ENCODE assay signal across 18 mouse cellular contexts in the genomic region with DNA sequence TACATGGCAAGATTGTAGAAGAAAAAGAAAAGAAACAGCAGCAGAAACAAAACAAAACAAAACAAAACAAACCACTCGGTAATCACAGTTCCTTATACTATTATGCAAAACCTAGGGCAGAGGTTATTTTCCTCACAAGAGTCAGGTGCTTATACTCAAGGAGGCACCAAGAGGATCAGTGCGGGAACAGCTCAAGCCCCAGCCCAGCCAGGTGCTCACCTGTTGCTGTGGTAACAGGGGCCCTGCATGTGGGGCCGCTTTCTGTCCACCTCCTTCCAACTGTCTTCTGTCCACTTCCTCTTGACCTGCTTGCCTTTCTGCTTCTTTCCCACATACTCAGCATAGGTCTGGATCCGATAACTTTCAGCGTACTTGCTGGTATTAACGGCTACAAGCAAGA.
"Had no signal": no experiment of that assay in that cellular context is flagged by ENCODE, and none has a peak within 500 bp of the region (broad histone marks: within the 10 kb centered on the region; RNA-seq: fewer than 3 reads in every experiment).

No protein-coding gene starts in this region.

- H3K4me3 ChIP-seq: limb, embryonic 12.5 days; liver, embryonic 13.5 days; neural tube, embryonic 13.5 days; stomach, embryonic 15.5 days had no signal

- H3K36me3 ChIP-seq: stomach, embryonic 15.5 days had no signal

- H3K9me3 ChIP-seq: limb, embryonic 12.5 days; liver, embryonic 13.5 days; neural tube, embryonic 13.5 days; stomach, embryonic 15.5 days had no signal

- ATAC-seq: hindbrain, embryonic 16.5 days; inflammation-experienced regulatory T-cells, adult 6 months; liver, postnatal 0 days had no signal

- H3K9ac ChIP-seq: limb, embryonic 12.5 days; liver, embryonic 13.5 days; liver, postnatal 0 days; neural tube, embryonic 13.5 days; stomach, embryonic 15.5 days had no signal

- DNase-seq: kidney, adult 9 months; kidney, postnatal 36 days; layer of hippocampus, adult 9-11 months; layer of hippocampus, postnatal 36 days; liver; liver, embryonic 13.5 days; liver, postnatal 0 days; midbrain, embryonic 14.5 days; retina, postnatal 1 day; right cerebral cortex, postnatal 4 days; thymus, adult 2 months; thymus, postnatal 25 days had no signal

- H3K4me2 ChIP-seq: limb, embryonic 12.5 days; liver, embryonic 13.5 days; neural tube, embryonic 13.5 days; stomach, embryonic 15.5 days had no signal

- H3K27me3 ChIP-seq: limb, embryonic 12.5 days; liver, embryonic 13.5 days; neural tube, embryonic 13.5 days; stomach, embryonic 15.5 days had no signal

- H3K27ac ChIP-seq: kidney, postnatal 0 days; limb, embryonic 12.5 days; liver, embryonic 13.5 days; neural tube, embryonic 13.5 days; stomach, embryonic 15.5 days had no signal

- H3K4me1 ChIP-seq: limb, embryonic 12.5 days; neural tube, embryonic 13.5 days; stomach, embryonic 15.5 days had no signal
